Comparison of ENCODE assay signal across 19 mouse cellular contexts in genomic region chr16:44226706-44227291, GRCm38 (mm10).
"Had no signal": no experiment of that assay in that cellular context is flagged by ENCODE, and none has a peak within 500 bp of the region (broad histone marks: within the 10 kb centered on the region; RNA-seq: fewer than 3 reads in every experiment).

No protein-coding gene starts in this region.

- H3K4me1 ChIP-seq: midbrain, embryonic 10.5 days; midbrain, embryonic 12.5 days; neural tube, embryonic 13.5 days; neural tube, embryonic 15.5 days; stomach, embryonic 15.5 days had no signal

- H3K9ac ChIP-seq: lung, embryonic 14.5 days; midbrain, embryonic 12.5 days; neural tube, embryonic 13.5 days; neural tube, embryonic 15.5 days; stomach, embryonic 15.5 days had no signal

- H3K4me3 ChIP-seq: midbrain, embryonic 10.5 days; midbrain, embryonic 12.5 days; myocyte; neural tube, embryonic 13.5 days; neural tube, embryonic 15.5 days; stomach, embryonic 15.5 days had no signal

- H3K36me3 ChIP-seq: midbrain, embryonic 10.5 days; stomach, embryonic 15.5 days had no signal

- H3K27me3 ChIP-seq: midbrain, embryonic 12.5 days; neural tube, embryonic 13.5 days; neural tube, embryonic 15.5 days; stomach, embryonic 15.5 days had no signal

- ATAC-seq: midbrain, embryonic 16.5 days had no signal

- H3K27ac ChIP-seq: midbrain, embryonic 10.5 days; midbrain, embryonic 12.5 days; neural tube, embryonic 13.5 days; neural tube, embryonic 15.5 days; stomach, embryonic 15.5 days had no signal

- H3K9me3 ChIP-seq: midbrain, embryonic 10.5 days; midbrain, embryonic 12.5 days; neural tube, embryonic 13.5 days; neural tube, embryonic 15.5 days; stomach, embryonic 15.5 days had no signal

- DNase-seq: lung, adult 18-20 months; lung, embryonic 14.5 days; lung, postnatal 10 days; lung, postnatal 4 days; midbrain, embryonic 14.5 days; retina, postnatal 1 day; right cerebral cortex, adult 18-20 months; right cerebral cortex, postnatal 25 days; right cerebral cortex, postnatal 4 days; thymus, adult 18-20 months; thymus, postnatal 14 days; thymus, postnatal 36 days had no signal

- H3K4me2 ChIP-seq: lung, embryonic 14.5 days; midbrain, embryonic 12.5 days; neural tube, embryonic 13.5 days; neural tube, embryonic 15.5 days; stomach, embryonic 15.5 days had no signal
